Mouse (Mus musculus): ENCODE results near the gene Tob2. TPM values are rescaled to one million over a fixed set of nuclear protein-coding genes. Genes with fewer than 3 reads are reported as not detected.
A peak's percentile ranks its signal among the peaks of the same experiment; 100 is the strongest.

Tob2 gene
- polyA plus RNA-seq, 1 experiment from 2014 or later: 13.5 TPM

- H3K36me3 ChIP-seq: no peaks in the 10 kb centered on the region
- no peak overlapping the region for H3K4me3 ChIP-seq
- H3K9me3 ChIP-seq: no peaks in the 10 kb centered on the region
- no peak overlapping the region for H3K27ac ChIP-seq (replicated peaks)
- H3K27me3 ChIP-seq: 0 out of 2 replicates have a peak, but pooled peaks cover 6% of the 10 kb centered on the region
- peaks cover 38% of the 10 kb centered on the region for H3K4me1 ChIP-seq (replicated peaks)
- H3K9ac ChIP-seq: no peak overlapping the region
- 70% methylated on average over 4 of the region's 4 CpGs for WGBS
- ATAC-seq (ENCODE audit: low read depth): no peak
- H3K4me2 ChIP-seq: peak overlapping the region; percentile 57; the same call in 1 of the 2 replicates
Observed at GRCm38 (mm10) chr15:81803425-81803951, 55.1 kb downstream of the Tob2 start.

- Histone ChIP-seq H3K4me3 (peak overlapping the region; percentile 29), H3K27ac (replicated peaks) (peak overlapping the region; percentile 64), H3K9ac (peak overlapping the region; percentile 61), H3K27me3 (0 out of 2 replicates have a peak, but pooled peaks cover 6% of the 10 kb centered on the region), H3K4me2 (peak overlapping the region; percentile 57), H3K36me3 (no peaks in the 10 kb centered on the region), H3K4me1 (replicated peaks) (peaks cover 38% of the 10 kb centered on the region), H3K9me3 (no peaks in the 10 kb centered on the region)
- no peak for ATAC-seq (ENCODE audit: low read depth)
- 16% methylated on average over 8 of the region's 8 CpGs for WGBS
Observed at GRCm38 (mm10) chr15:81802941-81803351, 55.6 kb downstream of the Tob2 start.

DNA sequence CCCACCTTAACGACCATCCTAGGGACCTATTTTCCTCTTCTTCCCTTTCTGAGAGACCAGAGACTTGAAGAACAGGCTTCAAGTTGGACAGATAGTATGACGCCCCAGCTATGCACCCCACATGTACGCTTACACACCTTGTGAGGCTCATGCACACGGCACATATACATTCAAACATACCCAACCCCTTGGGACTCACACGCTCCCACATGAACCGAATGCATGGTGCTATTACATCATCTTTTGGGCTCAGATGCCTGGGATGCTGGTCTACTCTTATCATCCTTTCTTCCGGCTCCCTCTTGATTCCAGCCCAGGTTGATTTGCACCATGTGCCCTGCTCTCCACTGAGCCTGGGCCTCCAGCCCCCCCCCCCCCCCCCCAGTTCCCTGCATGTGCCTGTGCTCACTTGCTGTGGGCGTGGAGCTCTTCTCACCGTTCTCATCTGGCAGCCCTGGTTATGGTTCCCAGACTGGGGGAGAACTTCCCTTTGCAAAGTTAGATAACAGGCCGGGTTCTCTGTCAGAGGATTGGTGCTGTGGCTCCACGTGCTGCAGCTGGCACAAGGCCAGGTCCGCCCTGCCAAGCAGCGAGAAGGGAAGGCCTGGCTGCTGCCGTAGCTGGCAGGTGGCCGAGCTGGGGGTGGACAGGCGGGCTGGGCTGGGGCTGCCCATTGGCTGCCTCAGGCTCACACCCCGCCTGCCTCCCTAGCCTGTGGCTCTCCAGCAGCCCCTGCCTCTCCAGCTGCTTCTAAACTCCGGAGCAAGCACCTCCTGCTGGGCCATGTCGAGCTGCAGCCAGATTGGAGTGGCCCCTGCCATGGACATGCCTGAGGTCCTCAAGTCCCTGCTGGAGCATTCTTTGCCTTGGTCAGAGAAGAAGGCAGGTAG, 56.4 kb downstream of the Tob2 start, which contains the start of gene Tef:
TSS of gene Tef (plus strand) at position 421 of the 890 bp plus-strand sequence.
- Histone ChIP-seq H3K4me1 (replicated peaks) (peaks cover 38% of the 10 kb centered on the region), H3K36me3 (no peaks in the 10 kb centered on the region), H3K27ac (replicated peaks) (peak within 1 kb of the TSS; percentile 64), H3K4me3 (peak within 1 kb of the TSS; percentile 29), H3K9me3 (no peaks in the 10 kb centered on the region), H3K4me2 (peak within 1 kb of the TSS; percentile 57), H3K9ac (peak within 1 kb of the TSS; percentile 61), H3K27me3 (0 out of 2 replicates have a peak, but pooled peaks cover 6% of the 10 kb centered on the region)
- WGBS: 30% methylated on average over 19 of the region's 19 CpGs
- peak; percentile 96 for ATAC-seq (ENCODE audit: low read depth)

- WGBS: 85% methylated on average over 3 of the region's 3 CpGs
- no peak for ATAC-seq (ENCODE audit: low read depth)
- Histone ChIP-seq H3K4me2 (no peak overlapping the region), H3K4me3 (no peak overlapping the region), H3K9me3 (no peaks in the 10 kb centered on the region), H3K36me3 (peaks cover 7% of the 10 kb centered on the region), H3K9ac (no peak overlapping the region), H3K27me3 (0 out of 2 replicates have a peak, but pooled peaks cover 6% of the 10 kb centered on the region), H3K27ac (replicated peaks) (no peak overlapping the region), H3K4me1 (replicated peaks) (peaks cover 29% of the 10 kb centered on the region)
Observed at GRCm38 (mm10) chr15:81800391-81800790, 58.2 kb downstream of the Tob2 start.

- Histone ChIP-seq H3K36me3 (peaks cover 24% of the 10 kb centered on the region), H3K4me1 (replicated peaks) (peaks cover 18% of the 10 kb centered on the region), H3K9ac (no peak overlapping the region), H3K27me3 (0 out of 2 replicates have a peak, but pooled peaks cover under 1% of the 10 kb centered on the region), H3K9me3 (no peaks in the 10 kb centered on the region), H3K4me2 (no peak overlapping the region), H3K27ac (replicated peaks) (no peak overlapping the region), H3K4me3 (no peak overlapping the region)
- no peak for ATAC-seq (ENCODE audit: low read depth)
- WGBS: 91% methylated on average over 4 of the region's 4 CpGs
Observed at GRCm38 (mm10) chr15:81798421-81798820, 60.2 kb downstream of the Tob2 start.

Other genes with a start within 250 kb of the Tob2 start
- gene L3mbtl2, start 194.9 kb downstream of the Tob2 start, polyA plus RNA-seq (2015; fragmentation: Nextera tagmentation; extraction: Ambion mirVana): 23.1 and 27.0 TPM in 2 replicates
- gene Chadl, start 161.5 kb downstream of the Tob2 start, polyA plus RNA-seq (2015; fragmentation: Nextera tagmentation; extraction: Ambion mirVana): 12.3 and 13.8 TPM in 2 replicates
- 43.9 and 47.6 TPM in 2 replicates for gene Zc3h7b, start 113.7 kb downstream of the Tob2 start, polyA plus RNA-seq (2015; fragmentation: Nextera tagmentation; extraction: Ambion mirVana)
- 114 and 115 TPM in 2 replicates for gene Rangap1, start 113.3 kb downstream of the Tob2 start, polyA plus RNA-seq (2015; fragmentation: Nextera tagmentation; extraction: Ambion mirVana)
- 20.6 and 21.4 TPM in 2 replicates for gene Tef, start 56.4 kb downstream of the Tob2 start, polyA plus RNA-seq (2015; fragmentation: Nextera tagmentation; extraction: Ambion mirVana)
- gene Phf5a, start 13.1 kb upstream of the Tob2 start, polyA plus RNA-seq (2015; fragmentation: Nextera tagmentation; extraction: Ambion mirVana): 111 and 129 TPM in 2 replicates
- 252 and 268 TPM in 2 replicates for gene Aco2, start 13.5 kb upstream of the Tob2 start, polyA plus RNA-seq (2015; fragmentation: Nextera tagmentation; extraction: Ambion mirVana)
- gene Polr3h, start 67.4 kb upstream of the Tob2 start, polyA plus RNA-seq (2015; fragmentation: Nextera tagmentation; extraction: Ambion mirVana): 78.6 and 80.6 TPM in 2 replicates
- 117 and 127 TPM in 2 replicates for gene Csdc2, start 78.0 kb upstream of the Tob2 start, polyA plus RNA-seq (2015; fragmentation: Nextera tagmentation; extraction: Ambion mirVana)
- 62.2 and 75.2 TPM in 2 replicates for gene Pmm1, start 102.1 kb upstream of the Tob2 start, polyA plus RNA-seq (2015; fragmentation: Nextera tagmentation; extraction: Ambion mirVana)
- not detected in 2 replicates for gene 1700029P11Rik, start 121.7 kb upstream of the Tob2 start, polyA plus RNA-seq (2015; fragmentation: Nextera tagmentation; extraction: Ambion mirVana)
- gene Xrcc6, start 129.0 kb upstream of the Tob2 start, polyA plus RNA-seq (2015; fragmentation: Nextera tagmentation; extraction: Ambion mirVana): 45.0 and 46.7 TPM in 2 replicates
- 43.4 and 46.2 TPM in 2 replicates for gene Desi1, start 175.1 kb upstream of the Tob2 start, polyA plus RNA-seq (2015; fragmentation: Nextera tagmentation; extraction: Ambion mirVana)
- 230 and 245 TPM in 2 replicates for gene Snu13, start 188.8 kb upstream of the Tob2 start, polyA plus RNA-seq (2015; fragmentation: Nextera tagmentation; extraction: Ambion mirVana)
- not detected in 2 replicates for gene 4930407I10Rik, start 200.4 kb upstream of the Tob2 start, polyA plus RNA-seq (2015; fragmentation: Nextera tagmentation; extraction: Ambion mirVana)
- 0.04 TPM in 1 of 2 replicates, not detected in the other for gene Mei1, start 211.2 kb upstream of the Tob2 start, polyA plus RNA-seq (2015; fragmentation: Nextera tagmentation; extraction: Ambion mirVana)